Mouse (Mus musculus) urinary bladder, postnatal 14 days (tissue): ENCODE measurements around the gene Zfx.

ENCODE experiments used
- DNase-seq: peaks from one replicate; pipeline ENCODE4 v3.0.0; 2021; ENCODE audit warnings: low spot score

The Zfx gene

GRCm38 (mm10) chrX:94060751-94061150 is 62.8 kb downstream of the Zfx start:
- DNase-seq, result no peak

GRCm38 (mm10) chrX:94058748-94059147 is 64.8 kb downstream of the Zfx start:
- no peak for DNase-seq

GRCm38 (mm10) chrX:94049048-94049447 is 74.5 kb downstream of the Zfx start:
- DNase-seq, result no peak

- DNase-seq, result peak; percentile 38
Measured at GRCm38 (mm10) chrX:94048048-94048447, 75.5 kb downstream of the Zfx start.

GRCm38 (mm10) chrX:94047381-94047780 is 76.1 kb downstream of the Zfx start:
- no peak for DNase-seq

GRCm38 (mm10) chrX:94032937-94033336 is 90.6 kb downstream of the Zfx start:
- DNase-seq, result peak; percentile 54

GRCm38 (mm10) chrX:94030081-94030480 is 93.4 kb downstream of the Zfx start:
- DNase-seq, result no peak
